Mouse (Mus musculus) kidney, adult 18-20 months (tissue): Measurements from ENCODE around the gene Zfp618.

Source experiments
- DNase-seq: peaks from one replicate; pipeline ENCODE4 v3.0.0; 2021

Zfp618 gene

GRCm38 (mm10) chr4:62999321-62999720 is 33.9 kb downstream of the Zfp618 start:
- DNase-seq = no peak

GRCm38 (mm10) chr4:62999916-63000315 is 34.5 kb downstream of the Zfp618 start:
- no peak for DNase-seq

- DNase-seq = no peak
Observed at GRCm38 (mm10) chr4:63000316-63001055, 35.1 kb downstream of the Zfp618 start.

- DNase-seq = no peak
Observed at GRCm38 (mm10) chr4:63002386-63002785, 37.0 kb downstream of the Zfp618 start.

- no peak for DNase-seq
Observed at GRCm38 (mm10) chr4:63004519-63004918, 39.1 kb downstream of the Zfp618 start.

GRCm38 (mm10) chr4:63005446-63006185 is 40.2 kb downstream of the Zfp618 start:
- DNase-seq = no peak

- no peak for DNase-seq
Observed at GRCm38 (mm10) chr4:63006198-63007155, 41.1 kb downstream of the Zfp618 start.

- DNase-seq = no peak
Observed at GRCm38 (mm10) chr4:63008206-63008605, 42.8 kb downstream of the Zfp618 start.

- no peak for DNase-seq
Observed at GRCm38 (mm10) chr4:63008822-63009221, 43.4 kb downstream of the Zfp618 start.

GRCm38 (mm10) chr4:63009821-63010220 is 44.4 kb downstream of the Zfp618 start:
- DNase-seq = no peak

- DNase-seq = no peak
Observed at GRCm38 (mm10) chr4:63010226-63010625, 44.9 kb downstream of the Zfp618 start.

- no peak for DNase-seq
Observed at GRCm38 (mm10) chr4:63018616-63019015, 53.2 kb downstream of the Zfp618 start.

- peak; percentile 75 for DNase-seq
Observed at GRCm38 (mm10) chr4:63019428-63019858, 54.1 kb downstream of the Zfp618 start.

GRCm38 (mm10) chr4:63021034-63021700 is 55.8 kb downstream of the Zfp618 start:
- DNase-seq = peak; percentile 47

GRCm38 (mm10) chr4:63023465-63023864 is 58.1 kb downstream of the Zfp618 start:
- DNase-seq = no peak

GRCm38 (mm10) chr4:63024098-63024497 is 58.7 kb downstream of the Zfp618 start:
- no peak for DNase-seq

- DNase-seq = no peak
Observed at GRCm38 (mm10) chr4:63024734-63025256, 59.4 kb downstream of the Zfp618 start.

GRCm38 (mm10) chr4:63025306-63025705 is 59.9 kb downstream of the Zfp618 start:
- no peak for DNase-seq

- DNase-seq = no peak
Observed at GRCm38 (mm10) chr4:63026286-63026685, 60.9 kb downstream of the Zfp618 start.

- DNase-seq = no peak
Observed at GRCm38 (mm10) chr4:63027451-63027850, 62.1 kb downstream of the Zfp618 start.

GRCm38 (mm10) chr4:63030157-63030556 is 64.8 kb downstream of the Zfp618 start:
- DNase-seq = no peak

- no peak for DNase-seq
Observed at GRCm38 (mm10) chr4:63031240-63031639, 65.9 kb downstream of the Zfp618 start.
